Mouse (Mus musculus) cerebellum, adult 11 months (tissue): ENCODE measurements around the gene Gfra1.
A peak's percentile ranks its signal among the peaks of the same experiment; 100 is the strongest.

Source experiments
- DNase-seq: peaks from one replicate; pipeline ENCODE4 v3.0.0; 2022

Gfra1 gene

GRCm38 (mm10) chr19:58313785-58314184, 141.9 kb downstream of the Gfra1 start:
- no peak for DNase-seq

DNA sequence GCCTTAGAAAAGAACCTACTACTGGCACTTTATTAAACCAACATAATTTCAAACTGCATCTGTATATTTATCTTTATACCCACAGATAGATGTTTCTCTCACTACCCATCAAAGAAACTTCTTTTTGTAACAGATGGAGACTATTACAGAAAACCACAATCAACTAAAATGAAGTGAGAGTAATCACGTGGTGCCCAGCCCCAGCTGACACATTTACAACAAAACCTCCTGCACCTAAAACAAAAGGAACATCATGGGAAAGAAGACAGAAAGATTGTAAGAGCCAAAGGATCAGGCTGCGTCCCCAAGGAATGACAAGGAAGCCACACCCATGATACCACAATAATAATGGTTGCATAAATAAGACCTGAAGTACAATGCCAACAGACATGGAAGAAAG, 143.2 kb downstream of the Gfra1 start:
- DNase-seq: no peak

- no peak for DNase-seq
Measured at GRCm38 (mm10) chr19:58310334-58311315, 145.1 kb downstream of the Gfra1 start.

DNA sequence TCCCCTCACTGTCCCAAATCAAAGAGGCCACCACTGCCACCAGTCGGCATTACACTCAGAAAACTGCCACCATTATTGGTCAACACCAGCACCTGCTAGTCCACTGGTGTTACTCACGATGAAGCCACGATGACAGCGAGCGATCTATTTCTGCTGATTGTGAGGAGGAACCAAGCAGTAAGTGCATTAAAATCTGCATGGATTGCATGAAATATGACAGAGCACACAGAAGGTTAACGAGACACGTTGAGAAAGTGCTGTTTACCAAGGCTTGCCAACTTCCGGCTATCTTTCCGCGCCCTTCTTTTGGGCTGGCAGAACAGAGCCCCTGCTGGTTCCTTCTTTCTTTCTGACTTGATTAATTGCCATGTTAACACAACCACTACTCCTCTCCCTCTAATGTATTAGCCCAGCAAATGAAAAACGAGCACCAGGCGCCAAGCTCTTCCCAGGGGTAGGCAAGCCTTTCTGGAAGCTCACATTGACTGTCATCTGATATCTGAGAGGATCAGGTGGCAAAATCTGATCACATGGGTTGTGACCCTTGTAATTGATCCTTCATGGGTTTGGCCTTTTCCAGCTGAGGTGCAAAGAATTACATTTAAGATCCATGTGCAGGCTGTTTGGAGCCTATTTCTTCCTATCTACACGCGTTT, 146.0 kb downstream of the Gfra1 start:
- DNase-seq: no peak

DNA sequence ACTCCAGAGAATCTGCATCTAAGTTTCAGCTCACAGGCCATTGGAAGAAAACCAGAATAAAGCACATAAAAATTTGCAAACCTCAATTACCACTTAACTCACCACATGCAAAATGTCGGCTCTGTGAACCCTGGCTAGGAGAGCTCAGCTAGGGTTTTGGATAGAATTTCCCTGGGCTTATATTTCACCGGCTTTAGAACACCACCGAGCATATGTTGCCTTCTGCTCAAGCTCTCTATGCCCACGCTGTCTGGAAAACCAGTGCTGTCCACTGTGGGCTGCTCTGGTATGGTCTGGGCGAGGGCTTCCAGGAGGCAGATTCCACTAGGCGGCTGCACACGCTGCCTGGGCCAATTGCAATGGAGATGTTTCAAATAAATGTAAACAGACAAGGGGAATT, 154.6 kb downstream of the Gfra1 start:
- no peak for DNase-seq

DNA sequence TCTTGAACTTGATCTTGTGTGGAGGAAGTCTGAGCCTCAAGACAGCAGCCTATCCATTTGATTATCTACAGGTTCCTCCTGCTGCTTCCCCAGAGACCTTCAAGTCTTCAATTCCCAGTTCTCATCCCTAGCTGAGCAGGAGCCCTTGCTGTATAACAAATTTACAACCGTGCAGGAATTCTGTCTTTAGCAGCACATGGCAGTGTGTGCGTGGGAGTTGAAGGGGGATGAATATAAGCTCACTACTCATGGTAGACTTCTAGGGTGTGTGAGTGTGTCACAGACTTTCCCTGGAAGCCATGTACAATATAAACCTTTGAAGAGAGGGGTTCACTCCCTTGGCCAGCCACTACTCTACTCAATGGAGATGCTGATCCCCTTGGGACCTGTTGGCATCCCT, 157.8 kb downstream of the Gfra1 start:
- DNase-seq: no peak

GRCm38 (mm10) chr19:58296842-58297190, 158.9 kb downstream of the Gfra1 start:
- DNase-seq: no peak

DNA sequence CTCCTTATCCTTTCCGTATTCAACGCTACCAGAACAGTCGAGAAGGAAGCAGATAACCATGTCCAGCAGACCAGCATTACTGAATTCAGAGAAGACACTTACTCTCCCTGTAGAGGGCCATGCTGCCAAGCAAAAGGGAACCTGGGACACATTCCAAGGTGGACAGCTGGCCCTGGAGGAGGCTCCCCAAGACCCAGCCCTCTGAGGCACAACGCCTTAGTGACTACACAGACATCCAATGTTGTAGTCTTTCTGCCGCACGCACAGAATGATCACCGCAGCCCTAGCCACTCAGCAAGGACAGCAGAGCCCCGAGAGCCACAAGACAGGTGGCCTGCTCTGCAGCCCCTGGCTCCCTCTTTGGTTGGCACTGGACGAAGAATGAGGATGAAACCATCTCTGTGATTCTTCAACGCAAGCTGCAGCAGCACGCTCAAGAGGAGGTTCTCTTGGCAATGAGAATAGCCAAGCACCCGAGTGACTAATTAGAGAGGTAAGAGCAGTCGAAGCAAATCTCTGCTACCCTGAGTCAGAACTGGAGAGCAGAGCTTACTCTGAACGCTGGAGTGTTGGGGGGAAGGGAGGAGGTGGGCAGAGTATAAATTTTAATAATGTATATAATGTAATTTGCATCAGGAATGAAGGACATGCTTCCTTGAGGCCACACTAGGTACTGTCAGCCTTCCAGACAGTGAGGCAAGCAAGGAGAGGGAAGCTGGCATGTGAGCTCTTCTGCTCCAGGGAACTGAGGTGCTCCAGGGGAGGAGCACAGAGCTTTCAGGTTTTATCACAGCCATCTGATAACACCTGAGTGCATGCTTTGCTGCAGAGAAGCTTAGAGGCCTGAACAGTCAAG, 159.5 kb downstream of the Gfra1 start:
- DNase-seq: peak; percentile 87

- no peak for DNase-seq
Measured at GRCm38 (mm10) chr19:58288145-58288544, 167.6 kb downstream of the Gfra1 start.

- DNase-seq: no peak
Measured at GRCm38 (mm10) chr19:58275281-58275680, 180.4 kb downstream of the Gfra1 start.

DNA sequence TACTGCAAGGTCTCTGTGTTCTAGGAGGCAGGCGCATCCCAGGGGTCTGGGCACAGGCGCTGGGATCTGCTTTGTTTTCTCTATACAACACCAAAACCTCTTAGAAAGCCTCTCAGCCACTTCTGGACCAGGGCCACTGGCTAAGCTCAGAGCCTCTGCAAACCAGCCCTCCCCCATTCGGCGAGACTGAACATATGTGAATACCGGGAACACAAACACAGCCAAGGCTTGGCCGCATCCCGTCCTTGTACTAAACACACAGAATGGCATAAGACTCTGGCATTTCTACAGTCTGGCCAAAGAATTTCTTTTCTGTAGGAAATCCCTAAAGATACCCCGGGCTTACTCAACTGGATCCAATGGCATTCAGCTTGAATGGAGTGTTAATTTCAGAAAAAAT, 183.9 kb downstream of the Gfra1 start:
- DNase-seq: no peak

- no peak for DNase-seq
Measured at GRCm38 (mm10) chr19:58270778-58271177, 184.9 kb downstream of the Gfra1 start.

DNA sequence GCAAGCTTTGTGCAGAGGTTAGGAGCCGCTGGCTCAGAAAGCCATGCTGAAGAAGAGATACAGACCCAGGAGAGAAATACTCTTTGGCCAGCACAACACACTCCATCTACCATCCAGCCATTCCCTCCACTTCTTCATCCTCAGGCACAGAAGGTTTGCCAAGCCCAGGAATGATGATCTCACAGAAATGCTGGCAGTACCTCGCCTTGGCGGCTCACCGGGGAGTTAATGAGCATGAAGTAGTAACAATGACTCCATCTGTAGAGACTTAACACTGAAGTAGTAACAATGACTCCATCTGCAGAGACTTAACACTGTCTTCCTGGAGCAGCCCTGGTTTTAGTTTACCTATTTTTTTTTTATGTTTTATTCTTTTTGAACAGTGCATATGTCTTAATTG, 187.2 kb downstream of the Gfra1 start:
- no peak for DNase-seq

GRCm38 (mm10) chr19:58266600-58266999, 189.1 kb downstream of the Gfra1 start:
- no peak for DNase-seq

GRCm38 (mm10) chr19:58260934-58261333, 194.8 kb downstream of the Gfra1 start:
- DNase-seq: no peak

- DNase-seq: no peak
Measured at GRCm38 (mm10) chr19:58259250-58259649, 196.5 kb downstream of the Gfra1 start.

- no peak for DNase-seq
Measured at GRCm38 (mm10) chr19:58256485-58256884, 199.2 kb downstream of the Gfra1 start.

DNA sequence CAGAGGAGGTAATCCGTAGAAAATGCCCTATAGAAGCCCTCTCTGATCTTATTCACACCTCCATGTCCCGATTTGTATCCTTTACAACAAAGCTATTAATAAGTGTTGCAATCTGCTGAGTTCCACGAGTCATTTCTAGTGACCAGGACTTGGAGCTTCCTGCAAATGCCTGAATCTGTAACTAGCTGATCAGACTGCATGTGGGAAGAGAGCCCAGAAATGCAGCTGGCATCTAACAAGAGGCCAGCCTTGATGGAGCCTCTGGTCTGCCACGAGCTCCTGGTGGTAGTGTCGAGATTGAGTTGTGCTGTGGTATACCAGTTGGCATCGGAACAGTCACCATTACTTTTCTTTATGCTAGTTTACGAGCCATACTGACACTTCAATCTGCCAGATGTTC, 200.3 kb downstream of the Gfra1 start:
- DNase-seq: no peak

DNA sequence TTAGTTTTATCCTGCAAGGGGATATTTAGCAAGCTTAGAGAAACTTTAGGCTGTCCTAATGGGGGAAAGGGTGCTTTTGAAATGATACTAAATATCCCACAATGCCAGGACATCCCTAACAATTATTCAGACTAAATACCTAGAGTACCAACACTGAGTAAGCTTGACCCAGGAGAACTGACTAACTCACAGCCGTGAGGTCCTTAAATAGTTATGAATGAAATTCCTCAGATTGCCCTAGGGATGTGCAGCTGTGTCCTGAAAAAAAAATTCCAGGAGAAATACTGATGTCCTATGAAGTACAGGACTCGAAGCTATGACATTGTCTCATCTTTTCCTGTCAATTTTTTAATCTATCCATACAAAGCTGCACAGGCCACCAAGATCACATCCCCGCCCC, 201.5 kb downstream of the Gfra1 start:
- DNase-seq: no peak

- no peak for DNase-seq
Measured at GRCm38 (mm10) chr19:58251698-58252097, 204.0 kb downstream of the Gfra1 start.

GRCm38 (mm10) chr19:58251095-58251494, 204.6 kb downstream of the Gfra1 start:
- no peak for DNase-seq

DNA sequence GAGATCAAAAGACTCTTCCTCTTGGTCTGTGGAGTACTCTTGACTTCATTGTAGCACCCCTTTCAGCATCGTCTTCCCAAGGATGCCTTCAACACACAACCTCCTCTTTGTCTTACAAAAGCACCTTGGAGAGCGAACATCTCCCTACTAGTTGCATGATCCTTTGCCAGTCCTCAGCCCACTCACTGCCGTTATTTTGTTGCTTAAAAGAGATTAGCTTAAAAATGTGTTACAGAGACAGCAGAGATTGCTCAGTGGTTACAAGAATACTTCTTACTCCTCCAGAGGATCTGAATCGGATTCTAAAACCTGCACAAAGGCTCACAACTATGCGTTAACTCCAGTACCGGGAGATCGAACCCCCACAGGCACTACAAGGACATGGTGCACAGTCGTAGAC, 205.5 kb downstream of the Gfra1 start:
- no peak for DNase-seq

- no peak for DNase-seq
Measured at GRCm38 (mm10) chr19:58244148-58244547, 211.6 kb downstream of the Gfra1 start.
